Mouse (Mus musculus): ENCODE measurements at regions not wholly inside any gene's neighbourhood (a gene's known extent, or its start where the extent isn't known, plus 50 kb on each side); places are given as distances from the start of the nearest gene placed in this dataset.

Small RNAs in the stretch of these regions (microRNA-seq; reads per million reads assigned to microRNA genes)
- 0 reads per million in 2 experiments for gene Gm23694
- gene Gm24096 = 0 reads per million in 2 experiments

Measured in left cerebral cortex, postnatal 25 days (tissue).